Mouse (Mus musculus) T-helper 17 cell (primary cell): Measurements from ENCODE around the gene Wdfy3.
"Not testable (repeated sequence)": the region's sequence is repeated elsewhere in the genome, so short reads cannot be mapped to it uniquely, and the experiment has no call there.

Experiments used
- in situ Hi-C, 2 experiments: fragments of 300-600 bp; cut with MboI, MseI; formaldehyde crosslinking; loops; 1 replicate in 1 of 2; 2 replicates in 1 of 2; pipeline ENCODE4 v1.15.1; 2025; ENCODE audit warnings: high pct_unique_total_duplicates in 2 of 2

The Wdfy3 gene

DNA sequence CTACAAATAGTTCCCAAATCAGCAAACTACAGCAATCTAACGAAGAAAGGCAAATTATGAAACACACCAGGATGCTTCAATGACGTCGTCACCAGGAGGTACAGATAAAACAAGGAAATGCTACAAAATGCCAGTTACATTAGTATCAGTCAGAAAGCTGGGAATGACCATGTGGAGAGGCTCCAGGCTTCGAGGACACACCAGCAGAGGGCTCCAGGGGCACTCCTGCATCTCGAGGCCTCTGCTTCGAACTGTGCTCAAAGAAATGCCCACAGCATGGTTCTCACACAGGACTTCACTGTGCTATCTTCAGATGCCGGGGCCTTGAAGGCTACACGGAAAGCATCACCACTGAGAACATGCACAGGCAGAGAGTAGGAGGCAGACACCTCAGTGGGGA lies 68.7 kb downstream of the Wdfy3 start:
- in situ Hi-C loops, result no loop called here

DNA sequence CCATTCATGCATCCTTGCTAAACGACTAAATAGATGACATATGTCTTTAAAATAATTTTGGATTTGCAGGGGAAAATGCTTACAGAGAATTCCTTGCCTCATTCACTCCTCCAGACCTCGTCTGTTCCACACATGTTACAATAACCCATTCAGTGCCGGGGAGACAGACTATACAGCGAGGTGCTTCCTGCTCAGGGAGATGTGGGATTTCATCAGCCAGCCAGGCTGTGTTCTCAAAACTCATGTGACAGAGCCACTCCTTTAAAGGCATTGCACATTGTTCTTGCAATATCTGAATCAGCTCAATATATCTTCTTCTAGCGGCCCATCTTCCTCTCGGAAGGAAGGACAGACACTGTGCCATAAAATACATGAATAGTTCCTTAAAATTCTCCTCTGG lies 70.8 kb downstream of the Wdfy3 start:
- in situ Hi-C loops, result no loop called here

DNA sequence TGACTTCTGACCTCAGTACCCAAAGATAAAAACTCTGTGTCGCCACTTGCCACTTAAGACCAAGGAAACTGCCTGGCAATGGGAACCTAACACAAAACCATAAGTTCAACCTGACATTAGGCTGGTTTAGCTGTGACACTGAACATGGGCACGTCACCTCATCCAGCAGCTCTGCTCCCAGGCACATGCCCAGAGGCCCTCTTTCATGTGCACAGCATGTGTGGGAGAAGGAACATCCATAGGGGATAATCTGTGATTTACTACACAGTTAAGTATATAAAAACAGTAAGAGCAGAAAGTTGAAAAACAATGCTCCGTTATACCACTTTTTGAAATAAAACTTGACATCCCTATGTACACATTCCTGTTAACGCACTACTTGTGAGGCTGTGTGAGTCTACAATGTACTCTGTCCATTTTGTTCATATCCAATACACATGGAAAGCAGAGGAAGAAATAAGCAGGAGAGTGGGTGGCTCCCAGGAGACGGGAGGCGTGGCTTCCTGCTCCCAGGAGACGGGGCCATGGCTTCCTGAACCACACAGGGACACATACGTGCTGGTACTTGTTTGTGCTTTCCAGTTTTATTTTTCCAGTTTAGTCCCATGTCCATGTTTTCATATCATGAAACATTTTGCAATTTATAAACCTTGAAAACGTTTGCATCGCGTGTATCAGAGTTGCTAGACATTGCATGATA lies 73.5 kb downstream of the Wdfy3 start:
- in situ Hi-C loops, result no loop called here

DNA sequence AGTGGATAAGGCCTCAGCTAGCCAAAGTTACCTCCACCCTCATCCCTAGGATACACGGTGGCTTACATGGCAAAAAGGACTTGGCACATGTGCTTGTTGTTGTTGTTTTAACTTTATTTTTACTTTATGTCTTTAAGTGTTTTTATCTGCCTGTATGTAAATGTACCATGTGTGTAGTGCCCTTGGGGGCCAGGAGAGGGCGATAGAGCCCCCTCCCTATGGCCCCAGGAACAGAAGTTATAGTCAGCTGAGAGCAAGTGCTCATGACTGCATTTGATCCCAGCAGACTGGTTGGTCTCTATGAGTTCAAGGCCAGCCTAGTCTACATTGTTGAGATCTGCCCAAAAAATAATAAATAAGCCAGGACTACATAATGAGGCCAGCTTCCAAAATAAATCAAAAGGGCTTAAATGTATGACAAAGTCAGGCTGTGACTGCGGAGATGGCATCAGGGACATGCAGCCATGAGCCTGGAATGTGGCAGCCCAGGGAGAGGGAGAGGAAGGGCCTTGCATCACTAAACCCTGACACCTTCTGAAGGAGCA lies 74.2 kb downstream of the Wdfy3 start:
- in situ Hi-C loops, result no loop called here

DNA sequence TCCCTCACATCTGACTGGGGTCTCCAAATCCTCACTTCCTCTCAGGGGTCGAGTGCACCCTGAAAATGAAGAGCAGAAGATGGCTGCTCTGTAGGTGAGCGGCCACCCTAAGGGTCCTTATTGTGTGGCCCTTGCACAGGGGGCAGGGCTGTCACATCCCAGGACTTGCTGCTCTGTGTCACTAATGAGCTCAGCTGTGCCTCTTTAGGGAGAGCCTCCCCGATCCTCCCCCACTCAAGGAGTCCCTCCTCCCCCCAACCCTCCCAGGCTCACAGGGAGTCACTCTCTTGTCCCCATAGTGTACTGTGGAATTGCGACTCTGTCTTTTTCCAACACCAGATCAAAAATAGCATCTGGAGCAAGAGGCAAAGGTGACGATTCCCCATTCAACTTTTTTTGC lies 75.7 kb downstream of the Wdfy3 start:
- in situ Hi-C loops, result no loop called here

DNA sequence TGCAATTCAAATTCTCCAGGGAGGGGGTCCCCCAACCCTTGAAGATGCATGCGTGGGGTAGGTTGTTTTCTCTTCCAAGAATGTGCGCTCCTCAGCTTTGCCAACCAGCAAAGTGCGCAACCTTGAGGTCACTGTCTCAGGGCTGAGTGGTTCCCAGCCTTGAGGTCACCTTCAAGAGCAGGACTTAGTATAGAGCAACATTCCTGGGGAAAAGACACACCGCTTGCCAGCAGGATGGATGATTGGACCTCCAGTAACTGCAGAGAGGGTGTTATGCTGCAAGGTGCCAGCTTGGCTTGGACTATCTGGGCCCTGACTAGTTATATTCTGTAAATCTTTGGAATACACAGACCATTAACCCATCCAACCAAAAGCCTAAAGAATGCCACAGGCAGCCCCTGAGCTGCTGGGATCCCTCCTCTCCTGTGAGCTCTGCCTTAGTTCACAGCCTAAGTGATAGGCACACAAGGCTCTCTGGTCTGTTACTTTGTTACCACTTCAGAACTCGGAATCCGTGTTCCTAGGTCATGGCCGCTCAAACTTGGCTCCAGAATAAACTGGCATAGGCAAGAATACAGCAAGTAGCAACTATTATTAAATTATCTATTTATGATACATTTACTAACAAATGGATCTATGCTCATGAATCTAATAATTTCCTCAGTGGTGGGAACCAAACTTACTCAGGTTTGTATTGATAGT lies 76.6 kb downstream of the Wdfy3 start:
- in situ Hi-C loops, result no loop called here

DNA sequence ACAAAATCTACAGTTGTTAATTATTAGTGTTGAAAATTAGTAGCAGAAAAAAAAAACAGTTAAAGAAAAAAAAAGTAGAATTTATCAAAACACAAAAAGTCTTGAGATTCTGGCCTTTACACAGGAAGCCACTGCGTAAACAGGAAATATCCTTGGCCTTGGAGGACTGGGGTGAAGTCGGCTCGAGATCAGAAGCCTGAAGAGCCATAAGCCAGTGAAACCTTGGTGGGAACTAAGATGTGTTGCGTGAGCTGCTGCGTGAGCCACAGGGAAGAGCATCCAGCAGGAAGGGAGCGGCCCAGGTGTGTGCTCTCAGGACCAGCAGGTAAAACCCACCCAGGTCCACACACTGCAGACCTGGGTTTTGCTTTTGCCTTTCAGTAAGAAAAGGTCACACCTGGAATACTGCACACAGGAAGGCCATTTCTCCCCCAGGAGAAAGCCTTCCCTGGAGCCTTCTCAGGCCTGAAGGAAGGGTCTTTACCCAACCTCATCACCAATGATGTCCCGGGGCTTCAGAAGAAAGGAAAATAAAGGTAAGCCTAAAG lies 79.3 kb downstream of the Wdfy3 start:
- in situ Hi-C loops, result no loop called here

DNA sequence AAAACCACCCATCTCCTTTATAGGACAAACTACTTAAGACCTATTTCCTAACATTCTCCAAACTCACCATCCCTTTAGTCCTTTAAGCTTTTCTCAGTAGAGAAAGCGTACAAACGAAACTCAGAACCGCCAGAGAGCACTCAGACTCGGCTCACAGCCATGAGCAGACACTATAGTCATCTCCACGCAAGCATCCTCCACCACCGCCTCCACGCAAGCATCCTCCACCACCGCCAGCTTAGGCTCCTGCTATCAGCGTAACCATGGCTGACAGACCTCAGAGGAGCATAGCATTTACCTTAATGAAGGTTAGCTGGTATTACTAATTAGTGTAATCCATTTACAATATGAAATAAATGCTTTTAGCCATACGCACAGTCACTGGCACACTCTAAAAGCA lies 81.2 kb downstream of the Wdfy3 start:
- in situ Hi-C loops, result no loop called here

DNA sequence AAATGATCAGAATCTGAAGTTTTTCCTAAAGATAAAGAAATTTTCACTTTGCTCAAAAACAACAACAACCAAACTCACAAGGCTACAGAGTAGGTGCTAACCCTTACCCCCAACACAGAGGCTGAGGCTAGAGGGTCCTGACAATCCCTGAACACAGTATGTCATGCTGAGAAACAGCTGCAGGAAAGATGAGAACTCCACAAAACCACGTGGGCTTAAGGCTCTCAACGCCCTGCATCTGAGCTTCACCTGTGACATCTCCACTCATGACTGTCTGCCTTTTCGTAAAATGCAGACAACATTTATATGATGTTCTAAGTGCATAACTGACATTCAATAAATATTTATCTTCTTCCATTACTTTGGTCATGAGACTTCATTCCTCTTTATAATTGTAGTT lies 83.0 kb downstream of the Wdfy3 start:
- in situ Hi-C loops, result no loop called here

DNA sequence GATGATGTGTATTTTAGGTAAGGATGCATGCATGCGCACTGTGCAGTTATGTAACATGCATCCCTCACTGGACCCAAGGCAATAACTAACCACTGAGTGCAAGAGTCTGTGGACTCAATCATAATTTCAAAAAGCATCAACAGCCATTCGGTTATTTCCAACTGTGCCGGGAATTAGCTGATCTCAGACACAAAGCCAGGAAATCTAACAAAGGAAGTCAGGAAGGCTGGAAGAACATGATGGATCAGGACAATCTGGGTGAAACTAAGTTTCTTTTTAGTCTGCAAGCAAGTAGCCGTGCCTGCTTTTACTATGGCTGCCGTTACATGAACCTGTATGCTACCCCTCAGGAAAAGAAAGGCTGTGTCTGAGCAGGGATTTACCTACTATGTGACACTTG lies 87.5 kb downstream of the Wdfy3 start:
- in situ Hi-C loops, result no loop called here

DNA sequence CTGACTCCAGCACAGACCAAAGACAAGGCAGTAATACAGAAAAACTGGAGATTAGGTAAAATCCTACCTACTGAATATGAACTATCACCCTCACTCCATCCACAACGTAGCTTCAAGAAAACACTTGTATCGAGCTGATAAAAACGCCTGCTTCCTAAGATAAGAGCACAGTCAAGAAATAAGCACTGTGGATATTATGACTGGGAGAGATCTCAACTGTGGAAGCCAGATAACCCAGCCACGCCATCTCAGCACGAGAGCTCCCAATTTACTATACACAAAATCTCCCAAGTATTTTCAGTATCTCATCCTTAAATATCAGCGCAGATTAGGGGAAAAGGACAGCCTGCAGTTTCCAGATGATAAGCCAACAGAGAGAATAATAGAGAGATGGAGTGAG lies 90.1 kb downstream of the Wdfy3 start:
- in situ Hi-C loops, result no loop called here

DNA sequence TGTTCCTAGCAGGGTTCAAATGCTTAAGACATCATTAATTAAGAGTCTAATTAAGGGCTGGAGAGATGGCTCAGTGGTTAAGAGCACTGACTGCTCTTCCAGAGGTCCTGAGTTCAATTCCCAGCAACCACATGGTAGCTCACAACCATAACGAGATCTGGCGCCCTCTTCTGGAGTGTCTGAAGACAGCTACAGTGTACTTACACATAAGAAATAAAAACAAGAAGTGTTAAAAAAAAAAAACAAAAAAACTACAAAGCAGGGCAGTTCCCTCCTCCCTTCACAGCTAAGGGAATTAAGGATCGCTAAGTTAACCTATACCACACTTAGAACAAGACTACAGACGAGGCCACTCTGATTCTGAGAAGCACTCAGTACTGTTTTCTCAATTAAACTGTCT lies 97.1 kb downstream of the Wdfy3 start:
- in situ Hi-C loops, result not testable (repeated sequence)

DNA sequence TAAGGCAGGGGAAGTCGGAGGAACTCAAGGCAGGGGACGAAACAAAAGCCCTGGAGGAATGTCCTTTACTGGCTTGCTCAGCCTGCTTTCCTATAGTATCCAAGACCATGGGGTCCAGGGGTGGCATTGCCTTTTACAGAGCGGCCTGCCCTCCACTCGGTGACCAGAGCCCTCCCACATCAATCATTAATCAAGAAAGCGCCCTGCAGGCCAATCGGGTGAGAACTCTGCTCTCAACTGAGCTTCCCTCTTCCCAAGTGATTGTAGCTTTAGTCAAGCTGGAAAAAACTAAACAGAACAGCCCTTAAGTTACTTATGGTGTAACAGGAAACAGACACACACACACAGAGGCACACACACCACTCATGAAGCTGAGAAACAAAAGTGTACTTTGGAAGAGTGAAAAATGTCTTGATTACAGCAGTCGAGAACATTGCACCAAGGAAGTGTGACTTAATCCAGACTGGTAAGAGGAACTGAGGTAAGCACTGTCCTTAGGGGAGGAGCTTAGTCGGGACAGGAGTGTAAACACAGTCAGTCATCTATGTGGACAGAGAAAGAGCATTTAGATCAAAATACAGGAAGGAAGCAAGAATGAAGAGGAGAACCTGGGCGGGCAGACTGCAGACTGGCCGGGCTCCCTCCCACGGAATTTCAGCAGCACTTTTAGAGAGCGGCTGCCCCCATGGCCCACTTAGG lies 101.4 kb downstream of the Wdfy3 start:
- in situ Hi-C loops, result no loop called here

DNA sequence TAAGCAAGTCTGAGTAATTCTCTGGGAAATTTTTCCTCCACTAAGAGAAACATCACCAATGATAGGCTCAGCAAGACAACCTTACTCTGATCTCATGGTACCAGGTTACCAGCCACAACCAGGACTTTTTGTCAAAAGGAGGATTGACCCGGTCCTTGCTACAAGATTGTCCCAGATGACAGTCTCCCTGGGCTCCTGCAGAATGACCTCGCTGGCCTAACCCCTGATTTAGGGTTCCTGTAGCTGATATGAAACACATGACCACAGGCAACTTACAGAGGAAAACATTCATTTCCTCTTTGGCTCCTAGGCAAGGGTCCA lies 101.9 kb downstream of the Wdfy3 start:
- in situ Hi-C loops, result no loop called here

DNA sequence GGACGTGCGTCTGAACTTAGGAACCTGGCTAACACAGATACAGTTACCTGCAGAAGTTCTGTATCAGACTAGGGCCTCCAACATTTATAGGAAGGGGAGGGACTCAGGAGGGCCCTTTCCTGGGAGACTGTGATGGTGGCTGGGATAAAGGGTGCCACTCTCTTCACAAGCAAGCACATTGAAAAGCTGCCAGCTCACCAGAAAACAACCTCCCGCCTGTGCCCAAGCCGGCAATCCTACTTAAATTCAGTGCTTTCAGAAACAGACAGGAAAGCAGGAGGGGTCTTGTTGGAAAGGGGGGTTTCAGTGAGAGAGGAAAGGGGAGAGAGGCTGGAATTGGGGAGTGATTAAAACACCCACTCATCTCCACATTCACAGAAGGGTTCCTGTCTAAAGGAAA lies 106.9 kb downstream of the Wdfy3 start:
- in situ Hi-C loops, result no loop called here

DNA sequence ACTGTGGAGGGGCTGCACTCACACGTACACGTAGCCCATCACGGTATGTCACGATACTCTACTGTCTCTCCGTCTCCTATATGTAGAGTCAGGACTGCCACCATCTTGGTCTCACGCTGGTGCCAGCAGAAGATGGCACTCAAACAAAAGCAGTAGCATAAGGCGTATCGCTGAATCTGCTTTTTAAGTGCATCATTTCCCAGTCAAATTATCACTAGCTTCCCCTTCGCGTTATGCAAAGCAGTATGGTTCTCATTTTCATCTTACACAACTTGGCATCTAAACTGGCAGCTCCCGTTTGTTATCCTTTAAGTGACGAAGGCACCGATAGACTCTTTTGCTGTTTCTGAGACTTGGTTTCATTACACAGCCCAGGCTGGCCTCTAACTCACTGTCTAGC lies 110.4 kb downstream of the Wdfy3 start:
- in situ Hi-C loops, result no loop called here

DNA sequence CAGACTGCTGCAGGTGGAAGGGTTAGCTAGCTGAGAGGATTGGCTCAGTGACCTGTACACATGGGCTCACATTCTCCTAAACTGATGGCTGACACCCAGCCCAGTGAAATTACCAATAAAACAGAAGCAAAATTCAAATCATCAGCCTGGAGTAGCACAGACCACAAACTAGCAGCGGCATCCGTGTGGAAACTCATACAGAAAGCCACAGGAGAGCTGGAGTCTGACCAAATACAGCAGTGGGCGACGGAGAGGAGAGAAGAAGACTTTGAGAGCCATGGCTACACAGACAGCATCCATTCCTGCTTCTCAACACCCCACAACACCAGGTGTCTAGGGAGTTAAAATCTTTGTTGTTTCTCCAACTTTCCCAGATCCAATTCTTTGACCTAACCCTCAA lies 110.8 kb downstream of the Wdfy3 start:
- in situ Hi-C loops, result no loop called here

DNA sequence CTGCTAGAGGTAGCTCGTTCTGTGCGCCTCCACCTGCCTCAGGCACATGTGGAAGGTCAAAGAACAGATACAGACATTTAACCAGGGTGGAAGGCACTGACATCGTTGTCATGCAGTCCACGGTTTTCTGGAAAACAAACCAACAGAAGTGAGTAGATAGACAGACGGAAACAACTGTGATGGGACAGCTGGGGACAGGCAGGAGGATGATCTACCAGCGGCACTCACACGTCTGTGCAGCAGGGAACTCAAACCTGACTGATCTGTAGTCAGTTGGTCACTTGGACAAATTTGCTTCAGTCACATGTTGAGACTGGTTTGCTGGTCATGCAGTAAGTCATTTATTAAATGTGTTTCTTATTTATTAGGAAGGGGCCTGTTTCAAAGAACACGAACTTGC lies 112.3 kb downstream of the Wdfy3 start:
- in situ Hi-C loops, result no loop called here

DNA sequence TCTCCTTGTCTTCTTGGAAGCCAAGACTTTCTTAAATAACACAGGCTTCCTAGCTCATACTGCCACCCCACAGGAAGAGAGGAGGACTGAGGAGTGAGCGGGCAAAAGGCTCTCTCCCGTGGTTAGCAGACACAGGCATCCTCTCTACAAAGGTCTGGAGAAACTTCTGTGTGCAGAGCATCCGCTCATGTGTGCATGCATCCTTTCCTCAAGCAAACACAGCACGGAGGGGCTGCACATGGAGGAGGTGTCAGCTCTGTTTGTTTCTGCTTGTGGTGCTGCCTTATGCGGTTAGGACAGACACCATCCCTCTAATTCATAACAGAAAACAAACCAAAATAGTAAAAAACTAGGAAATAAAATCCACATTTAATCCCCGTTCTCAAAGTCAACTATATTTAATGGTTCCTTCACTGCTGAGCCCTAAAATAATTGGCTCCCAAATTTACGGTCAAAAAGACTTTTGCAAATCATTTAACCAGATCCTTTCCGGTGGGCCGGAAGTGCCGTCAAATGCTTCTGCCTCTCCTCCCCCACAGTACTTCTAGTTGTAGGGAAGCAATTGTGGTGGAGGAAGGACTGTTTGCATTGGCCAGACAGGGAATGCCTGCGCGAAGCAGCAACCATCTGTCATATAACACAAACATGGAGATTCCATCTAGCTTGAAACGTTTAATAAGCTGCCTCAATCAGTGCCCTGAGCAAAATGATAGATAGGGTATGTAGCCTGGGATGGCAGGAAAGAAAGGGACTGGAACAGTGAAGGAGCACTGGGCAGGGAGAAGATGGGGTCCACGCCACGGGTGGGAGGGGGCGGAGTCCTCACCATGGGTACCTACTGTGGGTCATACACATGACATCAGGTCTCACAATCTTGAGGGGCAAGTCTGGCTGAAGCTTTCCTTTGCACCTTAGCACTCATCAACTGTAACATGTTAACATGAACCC lies 115.1 kb downstream of the Wdfy3 start:
- in situ Hi-C loops, result no loop called here

DNA sequence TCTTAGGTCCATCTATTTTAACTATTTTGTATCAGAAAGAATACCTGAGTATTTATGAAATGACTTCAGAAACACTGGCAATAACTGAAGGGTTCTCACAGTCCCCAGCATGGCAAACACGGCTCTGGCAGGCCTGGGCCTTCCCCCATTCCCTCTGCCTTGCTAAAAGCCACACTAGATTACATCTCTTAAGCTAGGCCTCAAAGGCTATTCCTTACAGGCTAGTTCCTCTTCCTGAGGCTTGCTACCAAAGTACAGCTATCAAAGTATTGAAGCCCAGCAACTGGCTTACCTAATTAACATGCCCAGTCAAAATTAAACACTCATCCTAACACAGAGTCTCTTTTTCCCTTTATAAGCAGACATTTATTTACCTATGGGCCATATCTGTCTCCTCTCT lies 117.8 kb downstream of the Wdfy3 start:
- in situ Hi-C loops, result no loop called here

DNA sequence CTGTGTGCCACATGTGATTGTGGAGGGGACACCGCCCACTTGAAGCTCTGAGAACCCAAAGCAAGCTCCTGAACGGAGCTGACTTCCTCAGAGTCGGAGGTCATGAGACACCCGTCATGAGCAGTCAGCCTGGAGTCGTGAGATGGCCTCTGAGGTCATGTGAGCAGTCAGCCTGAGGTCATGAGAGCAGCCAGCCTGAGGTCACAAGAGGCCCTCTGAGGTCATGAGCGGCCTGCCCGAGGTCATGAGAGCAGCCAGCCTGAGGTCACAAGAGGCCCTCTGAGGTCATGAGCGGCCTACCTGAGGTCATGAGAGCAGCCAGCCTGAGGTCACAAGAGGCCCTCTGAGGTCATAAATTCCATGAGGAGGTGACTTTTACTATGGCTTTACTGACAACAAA lies 120.4 kb downstream of the Wdfy3 start:
- in situ Hi-C loops, result no loop called here
